In the genomic region with DNA sequence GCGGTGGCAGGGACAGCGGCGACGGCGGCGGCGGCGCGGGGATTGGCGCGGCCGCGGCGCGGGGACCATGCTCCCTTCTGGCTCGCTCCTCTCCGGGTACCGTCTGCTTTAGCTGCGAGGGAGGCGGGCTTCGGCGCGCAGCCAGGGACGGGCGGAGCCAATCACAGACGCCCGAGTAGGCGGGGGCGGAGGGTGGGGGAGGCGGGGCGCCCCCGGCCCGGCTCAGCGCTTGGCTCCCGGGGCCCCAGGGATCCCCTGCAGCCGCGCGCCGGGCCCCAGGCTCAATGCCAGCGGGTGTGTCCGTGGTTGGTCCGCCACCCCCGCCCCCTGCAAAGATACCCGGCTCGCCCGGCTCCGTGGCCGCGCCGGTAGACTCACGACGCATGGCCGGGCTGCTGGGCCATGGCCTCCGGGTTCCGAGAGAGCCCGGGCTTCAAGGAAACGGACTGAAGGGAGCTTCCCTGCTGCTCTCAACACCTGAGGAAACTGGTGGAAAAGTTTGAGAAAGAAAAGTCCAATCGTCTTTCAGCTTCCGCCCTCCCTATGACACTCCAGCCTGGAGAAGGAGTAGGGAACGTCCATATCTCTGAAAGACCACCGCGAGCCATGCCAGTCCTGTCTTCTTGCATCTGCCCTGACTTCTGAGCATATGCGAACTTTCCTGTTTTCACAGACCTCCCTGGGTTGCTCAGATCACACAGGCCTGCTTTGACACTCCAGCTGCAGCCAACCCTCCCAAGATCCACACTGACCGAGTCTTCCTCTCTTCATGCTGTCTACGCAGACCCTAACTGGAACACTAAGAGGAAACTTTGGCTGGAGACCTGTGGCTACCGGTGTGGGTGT, we compare ENCODE assay signal across 9 mouse cellular contexts. TPM values are rescaled to one million over a fixed set of nuclear protein-coding genes. Genes with fewer than 3 reads are reported as not detected.
DNase-seq lines count a peak whose midpoint lies in the region; ATAC-seq and TF ChIP-seq lines count a peak whose summit lies in the region.
"Had no signal": no experiment of that assay in that cellular context is flagged by ENCODE, and none has a peak within 500 bp of the region (broad histone marks: within the 10 kb centered on the region; RNA-seq: fewer than 3 reads in every experiment).

Gene Klhl29, minus strand, starts transcription at position 67 of the 846 bp plus-strand sequence.

- H3K4me1 ChIP-seq in hindbrain, embryonic 16.5 days (ENCODE audit: control insufficient read depth, insufficient read depth, low read depth, low read length): peaks cover 6% of the 10 kb centered on the region

- peak; percentile 95 for ATAC-seq in hindbrain, embryonic 16.5 days

- peak within 1 kb of the TSS; percentile 95 for H3K27ac ChIP-seq in hindbrain, embryonic 16.5 days (ENCODE audit: low read depth, low read length)
- H3K27ac ChIP-seq in left cerebral cortex, adult 2 months: peak within 1 kb of the TSS; percentile 99

- WGBS in hindbrain, embryonic 16.5 days: 2% methylated on average over 56 of the region's 66 CpGs

- peak within 1 kb of the TSS; percentile 93 for H3K9ac ChIP-seq in hindbrain, embryonic 16.5 days (ENCODE audit: low read depth, low read length)

- DNase-seq in adrenal gland, postnatal 25 days: peak; percentile 96
- DNase-seq in embryo, embryonic 10 days (ENCODE audit: low spot score): peak; percentile 86
- peak; percentile 91 for DNase-seq in gastrocnemius, postnatal 10 days
- peak; percentile 81 to 84 for DNase-seq in left cerebral cortex, adult 2 months (ENCODE audit: extremely low spot score in 1 of 2, low spot score in 2 of 2)
- DNase-seq in lung, postnatal 25 days (ENCODE audit: low spot score): peak; percentile 81
- DNase-seq in right cerebral cortex, postnatal 25 days: peak; percentile 85
- no peak for DNase-seq in thymus, postnatal 36 days

- no peaks in the 10 kb centered on the region for H3K36me3 ChIP-seq in hindbrain, embryonic 16.5 days (ENCODE audit: control insufficient read depth, insufficient read depth, low read length)

- peak within 1 kb of the TSS; percentile 82 for H3K4me2 ChIP-seq in hindbrain, embryonic 16.5 days (ENCODE audit: low read length)

- no peak for TF ChIP-seq CTCF in left cerebral cortex, adult 2 months (IDR thresholded peaks at IDR 0.05)

- no peaks in the 10 kb centered on the region for H3K9me3 ChIP-seq in hindbrain, embryonic 16.5 days (ENCODE audit: control insufficient read depth, low read length)

- peak within 1 kb of the TSS; percentile 98 for H3K4me3 ChIP-seq in hindbrain, embryonic 16.5 days (ENCODE audit: low read length)
- peak within 1 kb of the TSS; percentile 71 for H3K4me3 ChIP-seq in left cerebral cortex, adult 2 months

- H3K27me3 ChIP-seq in hindbrain, embryonic 16.5 days (replicated peaks; ENCODE audit: control insufficient read depth, insufficient read depth, low read length): no peaks in the 10 kb centered on the region

- intact Hi-C loops in left cerebral cortex, adult 2 months (cut with DNase I): loop anchor here (5.0 to 10.0 kb wide), 3 partner anchors 131 to 1259 kb away; no protein-coding TSS in a partner anchor

RNA-seq across cellular contexts. Expression of gene Klhl29, which starts in this region (rescaled TPM):
- 15.2 and 18.2 TPM in 2 replicates for total RNA-seq in adrenal gland, postnatal 25 days (2021)
- total RNA-seq in gastrocnemius, postnatal 10 days (2021): 1 to 10 TPM; 4.5 to 5.4 TPM
- 2.3 and 3.4 TPM in 2 replicates for polyA plus RNA-seq in hindbrain, embryonic 16.5 days (2015; fragmentation: Nextera tagmentation; extraction: Ambion mirVana)
- total RNA-seq in left cerebral cortex, adult 2 months (2021): 10 to 100 TPM; 43.2 to 44.3 TPM
- total RNA-seq: hematopoietic stem cell, adult 5-6 weeks had no signal

Comparison
In these comparisons a context has a peak if more than half of its experiments do, and no peak if none do; other contexts are left out.
1. DNase-seq: peak in adrenal gland, postnatal 25 days (single experiment), embryo, embryonic 10 days (single experiment), gastrocnemius, postnatal 10 days (single experiment), left cerebral cortex, adult 2 months (2 of 2), lung, postnatal 25 days (single experiment) and right cerebral cortex, postnatal 25 days (single experiment); none in thymus, postnatal 36 days (0 of 2).